8 mouse cellular contexts compared by ENCODE assay signal in the genomic region with DNA sequence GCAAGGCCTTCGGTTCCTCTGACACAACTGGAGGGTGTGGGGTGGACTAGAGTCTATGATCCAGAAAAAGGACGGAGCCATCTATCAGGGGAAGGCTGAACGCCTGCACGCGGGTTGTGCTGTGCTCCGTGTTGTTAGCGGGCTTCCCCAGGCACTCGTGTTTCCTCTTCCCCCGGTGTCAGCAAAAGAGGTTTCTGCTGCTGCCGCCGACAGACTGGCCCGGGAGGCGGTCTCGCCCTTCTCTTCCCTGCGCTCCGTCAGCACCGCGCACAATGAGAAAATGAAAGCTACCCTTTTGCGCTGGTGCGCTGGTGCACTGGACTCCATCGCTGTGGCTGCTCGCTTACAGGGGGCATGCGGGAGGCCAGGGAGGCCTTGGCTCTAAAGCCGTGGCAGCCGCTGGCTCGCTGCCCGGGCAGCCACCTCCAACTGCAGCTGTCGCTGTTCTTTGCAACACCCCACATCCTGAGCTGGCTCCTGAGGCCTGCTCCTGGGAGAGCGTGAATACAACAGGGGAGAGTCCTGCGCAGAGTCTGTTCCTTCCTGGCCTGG. TPM values are rescaled to one million over a fixed set of nuclear protein-coding genes. Genes with fewer than 3 reads are reported as not detected.
A peak's percentile ranks its signal among the peaks of the same experiment; 100 is the strongest.
DNase-seq lines count a peak whose midpoint lies in the region; ATAC-seq and TF ChIP-seq lines count a peak whose summit lies in the region.

No protein-coding gene starts in this region.

- peak; percentile 42 to 57 for DNase-seq in left cerebral cortex, adult 2 months (ENCODE audit: extremely low spot score in 1 of 2, low spot score in 2 of 2)
- no peak for DNase-seq in left cerebral cortex, adult 8-10 months (ENCODE audit: low spot score in 2 of 2)
- DNase-seq in embryo, embryonic 11 days, result peak; percentile 75
- peak; percentile 98 for DNase-seq in heart, adult 11 months
- peak; percentile 63 for DNase-seq in liver, adult 2 months (ENCODE audit: extremely low read depth, low read depth, low spot score)
- DNase-seq in spleen, postnatal 14 days (ENCODE audit: low spot score in 2 of 2), result peak; percentile 24 to 45

- peak; percentile 77 for ATAC-seq in intestine, postnatal 0 days
- ATAC-seq in monocyte, adult 5-6 weeks (replicated peaks; ENCODE audit: insufficient number of reproducible peaks, low FRiP score, low TSS enrichment, poor library complexity, severe bottlenecking), result peak; percentile 74

- peak overlapping the region; percentile 93 for H3K27ac ChIP-seq in left cerebral cortex, adult 2 months
- H3K27ac ChIP-seq in intestine, postnatal 0 days (ENCODE audit: low read depth, low read length), result peak overlapping the region; percentile 79
- peak overlapping the region; percentile 68 for H3K27ac ChIP-seq in liver, adult 2 months (replicated peaks; ENCODE audit: insufficient read depth, low read depth, low read length)

- H3K27me3 ChIP-seq in intestine, postnatal 0 days (replicated peaks; ENCODE audit: control insufficient read depth, insufficient read depth, low read length), result no peaks in the 10 kb centered on the region
- no peaks in the 10 kb centered on the region for H3K27me3 ChIP-seq in liver, adult 2 months (ENCODE audit: control insufficient read depth, insufficient read depth, low read length)

- TF ChIP-seq CTCF in left cerebral cortex, adult 2 months (IDR thresholded peaks at IDR 0.05), result no peak
- no peak; the same call in 1 of the 2 replicates for TF ChIP-seq CTCF in intestine, postnatal 0 days (IDR thresholded peaks at IDR 0.05; ENCODE audit: low read depth)
- no peak for TF ChIP-seq CTCF in liver, adult 2 months (IDR thresholded peaks at IDR 0.05; ENCODE audit: low read depth, low read length)

- H3K9ac ChIP-seq in intestine, postnatal 0 days (ENCODE audit: low read depth, low read length), result peak overlapping the region; percentile 63
- H3K9ac ChIP-seq in liver, adult 2 months (ENCODE audit: low read depth, low read length), result peak overlapping the region; percentile 53

- H3K4me2 ChIP-seq in intestine, postnatal 0 days (replicated peaks; ENCODE audit: low read depth), result peak overlapping the region; percentile 76

- intact Hi-C loops in left cerebral cortex, adult 2 months (cut with DNase I), result no loop called here

- H3K4me1 ChIP-seq in intestine, postnatal 0 days (replicated peaks; ENCODE audit: control insufficient read depth, insufficient read depth, low read length), result no peaks in the 10 kb centered on the region
- H3K4me1 ChIP-seq in liver, adult 2 months (ENCODE audit: control insufficient read depth, insufficient read depth, low read length), result peaks cover 2% of the 10 kb centered on the region

- H3K4me3 ChIP-seq in left cerebral cortex, adult 2 months, result peak overlapping the region; percentile 46
- peak overlapping the region; percentile 37 for H3K4me3 ChIP-seq in intestine, postnatal 0 days (ENCODE audit: low read depth, low read length)
- peak overlapping the region; percentile 49 for H3K4me3 ChIP-seq in liver, adult 2 months (ENCODE audit: insufficient read depth, low read depth, low read length)

- H3K79me2 ChIP-seq in liver, adult 2 months (ENCODE audit: control insufficient read depth, insufficient read depth, low read length), result no peaks in the 10 kb centered on the region

- 0 out of 2 replicates have a peak, but pooled peaks have one; percentile 28 for TF ChIP-seq POLR2A in liver, adult 2 months (IDR thresholded peaks at IDR 0.05; ENCODE audit: extremely low read depth, insufficient read depth, low read length)

- H3K9me3 ChIP-seq in intestine, postnatal 0 days (ENCODE audit: control insufficient read depth), result no peaks in the 10 kb centered on the region

- 4% methylated on average over 30 of the region's 30 CpGs for WGBS in intestine, postnatal 0 days
- WGBS in liver, adult 2 months, result 1% methylated on average over 30 of the region's 30 CpGs

- H3K36me3 ChIP-seq in intestine, postnatal 0 days (ENCODE audit: control insufficient read depth, insufficient read depth), result no peaks in the 10 kb centered on the region
- H3K36me3 ChIP-seq in liver, adult 2 months (ENCODE audit: control insufficient read depth, insufficient read depth, low read length), result no peaks in the 10 kb centered on the region

RNA-seq across cellular contexts. Expression of gene Gm42791, which starts 36.3 kb away (rescaled TPM):
- total RNA-seq in left cerebral cortex, adult 2 months (2021), result 10 to 100 TPM; 34.0 to 39.1 TPM
- 10 to 100 TPM; 30.1 to 40.2 (median 34.9) TPM for total RNA-seq in left cerebral cortex, adult 8-10 months (2022)
- polyA plus RNA-seq in intestine, postnatal 0 days (2015; fragmentation: Nextera tagmentation; extraction: Ambion mirVana), result not detected in 2 replicates
- total RNA-seq in liver, adult 2 months (2014; rRNA removed), result not detected in 2 replicates
- not detected in 2 replicates for polyA plus RNA-seq in liver, adult 2 months (2012; rRNA removed)
- total RNA-seq in monocyte, adult 5-6 weeks (2017), result not detected in 3 replicates

Comparison
In these comparisons a context has a peak if more than half of its experiments do, and no peak if none do; other contexts are left out.
1. DNase-seq: peak in left cerebral cortex, adult 2 months (2 of 2), embryo, embryonic 11 days (single experiment), heart, adult 11 months (single experiment), liver, adult 2 months (single experiment) and spleen, postnatal 14 days (2 of 2); none in left cerebral cortex, adult 8-10 months (0 of 2).
2. RNA of gene Gm42791, which starts 36.3 kb away (total RNA-seq): 34.0 to 39.1 TPM in left cerebral cortex, adult 2 months and 30.1 to 40.2 TPM in left cerebral cortex, adult 8-10 months; not detected in liver, adult 2 months and not detected in monocyte, adult 5-6 weeks; every median in the first group is over 10 times any median in the second.
3. Peak in every context shown above with its lines, with median percentiles within 50 percentile points of each other: H3K27ac ChIP-seq and H3K4me3 ChIP-seq.